Mouse (Mus musculus): ENCODE measurements around the gene Gm13279.
A peak's percentile ranks its signal among the peaks of the same experiment; 100 is the strongest.
"Not testable (repeated sequence)": the region's sequence is repeated elsewhere in the genome, so short reads cannot be mapped to it uniquely, and the experiment has no call there.

Gene Gm13279

DNA sequence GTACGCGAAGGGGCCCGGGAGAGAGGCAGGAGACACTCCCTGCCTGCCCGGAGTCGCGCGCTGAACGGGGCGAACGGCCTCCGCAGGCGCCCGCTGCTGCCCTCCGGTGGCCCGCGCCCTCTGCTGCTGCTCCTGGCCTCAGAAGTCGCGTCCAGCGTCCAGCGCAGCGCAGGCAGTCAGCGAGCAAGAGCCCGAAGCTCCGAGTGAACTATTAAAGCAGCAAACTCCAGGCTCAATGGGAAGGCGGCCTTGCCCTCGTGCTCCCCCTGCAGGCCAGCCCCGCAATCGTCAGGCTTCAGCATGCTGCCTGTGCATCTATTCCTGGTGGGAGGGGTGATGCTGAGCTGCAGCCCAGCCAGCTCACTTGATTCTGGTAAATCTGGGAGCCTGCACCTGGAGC is at the start of gene Gm13279:
TSS of gene Gm13279 (plus strand) at position 301 of the 400 bp plus-strand sequence.
- not testable (repeated sequence) for DNase-seq

DNA sequence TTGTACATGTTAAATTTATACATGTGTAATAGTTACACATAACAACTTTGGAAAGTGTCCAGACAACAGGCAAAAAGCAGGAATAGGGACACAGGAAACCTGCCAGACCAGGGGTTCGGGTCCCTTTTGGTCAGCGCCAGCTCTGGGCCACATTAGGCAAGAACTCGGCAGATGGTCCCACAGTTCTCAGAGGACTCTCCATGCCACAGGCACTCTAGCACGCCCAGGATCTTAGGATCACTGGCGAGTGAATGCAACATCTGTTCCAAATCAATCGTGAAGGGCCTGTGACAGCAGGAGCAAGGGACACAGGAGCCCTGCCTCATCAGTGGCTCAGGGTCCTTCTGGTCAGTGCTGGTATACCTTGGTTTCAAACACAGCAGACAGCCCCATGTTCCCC is 47.3 kb upstream of the Gm13279 start:
- no peak for DNase-seq

DNA sequence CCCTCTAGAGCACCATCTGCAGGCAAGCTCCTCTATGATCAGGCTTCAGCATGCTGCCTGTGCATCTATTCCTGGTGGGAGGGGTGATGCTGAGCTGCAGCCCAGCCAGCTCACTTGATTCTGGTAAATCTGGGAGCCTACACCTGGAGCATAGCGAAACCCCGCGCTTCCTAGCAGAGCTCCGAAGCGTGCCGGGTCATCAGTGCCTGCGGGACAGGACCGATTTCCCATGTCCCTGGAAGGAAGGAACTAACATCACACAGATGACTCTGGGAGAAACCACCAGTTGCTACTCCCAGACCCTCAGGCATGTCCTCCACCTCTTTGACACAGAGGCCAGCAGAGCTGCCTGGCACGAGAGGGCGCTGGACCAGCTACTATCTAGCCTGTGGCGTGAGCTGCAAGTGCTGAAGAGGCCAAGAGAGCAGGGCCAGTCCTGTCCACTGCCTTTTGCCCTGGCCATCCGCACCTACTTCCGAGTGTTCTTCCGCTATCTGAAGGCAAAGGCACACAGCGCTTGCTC is 42.3 kb upstream of the Gm13279 start, which contains the start of gene Gm13271:
TSS of gene Gm13271 (plus strand) at position 51 of the 523 bp plus-strand sequence.
- DNase-seq: peak; percentile 53

DNA sequence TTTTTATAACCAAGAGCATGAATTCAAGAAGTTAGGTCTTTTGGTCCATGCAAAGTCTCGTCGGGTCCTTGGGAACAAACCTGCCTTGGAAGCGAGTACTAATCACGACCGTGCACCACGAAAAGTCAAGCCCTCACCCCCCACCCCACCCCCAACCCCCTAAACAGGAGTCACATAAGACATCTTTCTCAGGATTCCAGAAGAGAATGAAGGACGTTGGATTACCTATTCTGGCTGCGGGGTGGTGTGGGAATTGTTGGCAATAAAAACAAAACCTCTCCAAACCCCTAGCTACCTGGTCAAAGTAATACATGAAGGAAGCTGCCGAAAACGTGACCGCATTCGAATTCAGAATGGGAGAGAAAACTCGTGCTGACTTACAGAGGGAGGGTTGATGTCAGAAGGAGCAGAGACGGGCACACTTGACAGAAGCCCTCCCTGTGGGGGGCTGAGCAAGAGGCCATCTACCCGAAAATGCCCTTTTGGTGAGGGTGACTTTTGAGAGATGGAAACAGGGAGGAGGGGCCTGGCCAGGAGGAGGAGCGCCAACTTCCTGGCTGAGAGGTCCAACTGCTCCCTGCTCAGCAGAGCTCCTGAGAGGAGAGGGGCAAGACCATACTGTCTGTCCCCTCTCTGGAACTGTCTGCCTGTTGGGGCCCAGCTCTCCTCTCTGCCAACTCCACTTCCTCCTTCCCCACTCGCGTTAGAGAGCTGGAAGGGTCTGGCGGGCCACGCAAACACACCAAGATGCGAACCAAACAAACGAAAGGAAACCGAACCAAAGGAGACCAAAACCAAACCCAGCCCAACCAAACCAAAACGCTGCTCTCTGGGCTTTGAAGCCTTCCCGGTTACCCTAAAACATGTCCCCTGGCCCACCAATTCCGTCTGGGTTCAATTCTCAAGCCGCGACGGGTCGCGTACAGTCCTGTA is 40.4 kb upstream of the Gm13279 start:
- not testable (repeated sequence) for DNase-seq

DNA sequence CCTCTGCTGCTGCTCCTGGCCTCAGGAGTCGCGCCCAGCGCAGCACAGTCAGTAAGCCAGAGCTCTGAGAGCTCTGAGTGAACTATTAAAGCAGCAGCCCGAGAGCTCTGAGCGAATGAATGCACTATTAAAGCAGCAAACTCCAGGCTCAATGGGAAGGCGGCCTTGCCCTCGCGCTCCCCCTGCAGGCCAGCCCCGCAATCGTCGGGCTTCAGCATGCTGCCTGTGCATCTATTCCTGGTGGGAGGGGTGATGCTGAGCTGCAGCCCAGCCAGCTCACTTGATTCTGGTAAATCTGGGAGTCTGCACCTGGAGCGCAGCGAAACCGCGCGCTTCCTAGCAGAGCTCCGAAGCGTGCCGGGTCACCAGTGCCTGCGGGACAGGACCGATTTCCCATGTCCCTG is 39.6 kb upstream of the Gm13279 start:
- peak; percentile 90 for DNase-seq

DNA sequence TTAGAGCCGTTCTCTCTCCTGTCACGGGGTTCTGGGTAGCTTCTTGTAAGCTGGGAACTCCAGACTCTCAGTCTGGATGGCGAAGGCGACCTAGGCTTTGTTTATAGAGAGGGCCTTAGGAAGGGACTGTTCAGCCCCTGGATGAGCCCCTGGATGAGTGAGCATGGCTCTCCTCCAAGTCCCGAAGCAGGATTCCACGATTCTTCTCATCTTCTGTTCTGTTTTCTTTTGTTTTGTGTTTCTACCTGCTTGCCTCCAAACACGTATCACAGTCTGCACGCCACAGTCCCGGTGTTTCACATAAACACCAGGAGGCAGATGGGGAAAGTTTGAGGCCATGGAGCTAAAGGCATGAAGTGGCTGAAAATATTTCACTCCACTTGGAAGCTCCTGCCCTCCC is 38.4 kb upstream of the Gm13279 start:
- DNase-seq: not testable (repeated sequence)

DNA sequence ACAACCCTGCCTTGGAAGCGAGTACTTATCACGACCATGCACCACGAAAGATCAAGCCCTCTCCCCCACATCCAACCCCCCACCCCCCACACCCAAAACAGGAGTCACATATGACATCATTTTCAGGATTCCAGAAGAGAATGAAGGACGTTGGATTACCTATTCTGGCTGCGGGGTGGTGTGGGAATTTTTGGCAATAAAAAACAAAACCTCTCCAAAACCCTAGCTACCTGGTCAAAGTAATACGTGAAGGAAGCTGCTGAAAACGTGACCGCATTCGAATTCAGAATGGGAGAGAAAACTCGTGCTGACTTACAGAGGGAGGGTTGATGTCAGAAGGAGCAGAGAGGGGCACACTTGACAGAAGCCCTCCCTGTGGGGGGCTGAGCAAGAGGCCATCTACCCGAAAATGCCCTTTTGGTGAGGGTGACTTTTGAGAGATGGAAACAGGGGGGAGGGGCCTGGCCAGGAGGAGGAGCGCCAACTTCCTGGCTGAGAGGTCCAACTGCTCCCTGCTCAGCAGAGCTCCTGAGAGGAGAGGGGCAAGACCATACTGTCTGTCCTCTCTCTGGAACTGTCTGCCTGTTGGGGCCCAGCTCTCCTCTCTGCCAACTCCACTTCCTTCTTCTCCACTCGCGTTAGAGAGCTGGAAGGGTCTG is 37.5 kb upstream of the Gm13279 start, which contains the start of gene Gm13283:
TSS of gene Gm13283 (plus strand) at position 510 of the 659 bp plus-strand sequence.
- peak; percentile 24 for DNase-seq

DNA sequence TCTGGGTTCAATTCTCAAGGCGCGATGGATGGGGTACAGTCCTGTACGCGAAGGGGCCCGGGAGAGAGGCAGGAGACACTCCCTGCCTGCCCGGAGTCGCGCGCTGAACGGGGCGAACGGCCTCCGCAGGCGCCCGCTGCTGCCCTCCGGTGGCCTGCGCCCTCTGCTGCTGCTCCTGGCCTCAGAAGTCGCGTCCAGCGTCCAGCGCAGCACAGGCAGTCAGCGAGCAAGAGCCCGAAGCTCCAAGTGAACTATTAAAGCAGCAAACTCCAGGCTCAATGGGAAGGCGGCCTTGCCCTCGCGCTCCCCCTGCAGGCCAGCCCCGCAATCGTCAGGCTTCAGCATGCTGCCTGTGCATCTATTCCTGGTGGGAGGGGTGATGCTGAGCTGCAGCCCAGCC is 36.8 kb upstream of the Gm13279 start:
- DNase-seq: peak; percentile 88

DNA sequence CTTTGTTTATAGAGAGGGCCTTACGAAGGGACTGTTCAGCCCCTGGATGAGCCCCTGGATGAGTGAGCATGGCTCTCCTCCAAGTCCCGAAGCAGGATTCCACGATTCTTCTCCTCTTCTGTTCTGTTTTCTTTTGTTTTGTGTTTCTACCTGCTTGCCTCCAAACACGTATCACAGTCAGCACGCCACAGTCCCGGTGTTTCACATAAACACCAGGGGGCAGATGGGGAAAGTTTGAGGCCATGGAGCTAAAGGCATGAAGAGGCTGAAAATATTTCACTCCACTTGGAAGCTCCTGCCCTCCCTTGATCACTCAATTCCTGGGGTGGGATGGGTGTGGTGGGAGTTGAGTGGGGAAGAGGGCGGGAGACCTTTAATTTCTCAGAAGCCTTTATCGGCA is 35.4 kb upstream of the Gm13279 start:
- peak; percentile 66 for DNase-seq

DNA sequence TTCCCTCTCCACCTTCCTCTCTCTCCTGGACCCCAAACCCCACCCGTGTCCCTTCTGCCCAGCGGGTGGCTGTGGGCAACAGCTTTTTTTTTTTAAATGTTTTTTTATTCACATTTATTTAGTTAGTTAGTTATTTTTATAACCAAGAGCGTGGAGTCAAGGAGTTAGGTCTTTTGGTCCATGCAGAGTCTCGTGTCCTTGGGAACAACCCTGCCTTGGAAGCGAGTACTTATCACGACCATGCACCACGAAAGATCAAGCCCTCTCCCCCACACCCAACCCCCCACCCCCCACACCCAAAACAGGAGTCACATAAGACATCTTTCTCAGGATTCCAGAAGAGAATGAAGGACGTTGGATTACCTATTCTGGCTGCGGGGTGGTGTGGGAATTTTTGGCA is 34.9 kb upstream of the Gm13279 start:
- DNase-seq: peak; percentile 16

DNA sequence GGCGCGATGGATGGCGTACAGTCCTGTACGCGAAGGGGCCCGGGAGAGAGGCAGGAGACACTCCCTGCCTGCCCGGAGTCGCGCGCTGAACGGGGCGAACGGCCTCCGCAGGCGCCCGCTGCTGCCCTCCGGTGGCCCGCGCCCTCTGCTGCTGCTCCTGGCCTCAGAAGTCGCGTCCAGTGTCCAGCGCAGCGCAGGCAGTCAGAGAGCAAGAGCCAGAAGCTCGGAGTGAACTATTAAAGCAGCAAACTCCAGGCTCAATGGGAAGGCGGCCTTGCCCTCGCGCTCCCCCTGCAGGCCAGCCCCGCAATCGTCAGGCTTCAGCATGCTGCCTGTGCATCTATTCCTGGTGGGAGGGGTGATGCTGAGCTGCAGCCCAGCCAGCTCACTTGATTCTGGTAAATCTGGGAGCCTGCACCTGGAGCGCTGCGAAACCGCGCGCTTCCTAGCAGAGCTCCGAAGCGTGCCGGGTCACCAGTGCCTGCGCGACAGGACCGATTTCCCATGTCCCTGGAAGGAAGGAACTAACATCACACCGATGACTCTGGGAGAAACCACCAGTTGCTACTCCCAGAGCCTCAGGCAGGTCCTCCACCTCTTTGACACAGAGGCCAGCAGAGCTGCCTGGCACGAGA is 33.7 kb upstream of the Gm13279 start:
- DNase-seq: peak; percentile 78

DNA sequence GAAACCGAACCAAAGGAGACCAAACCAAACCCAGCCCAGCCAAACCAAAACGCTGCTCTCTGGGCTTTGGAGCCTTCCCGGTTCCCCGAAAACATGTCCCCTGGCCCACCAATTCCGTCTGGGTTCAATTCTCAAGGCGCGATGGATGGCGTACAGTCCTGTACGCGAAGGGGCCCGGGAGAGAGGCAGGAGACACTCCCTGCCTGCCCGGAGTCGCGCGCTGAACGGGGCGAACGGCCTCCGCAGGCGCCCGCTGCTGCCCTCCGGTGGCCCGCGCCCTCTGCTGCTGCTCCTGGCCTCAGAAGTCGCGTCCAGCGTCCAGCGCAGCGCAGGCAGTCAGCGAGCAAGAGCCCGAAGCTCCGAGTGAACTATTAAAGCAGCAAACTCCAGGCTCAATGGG is 23.7 kb upstream of the Gm13279 start, which contains the start of gene Gm13290:
TSS of gene Gm13290 (plus strand) at position 301 of the 400 bp plus-strand sequence.
- DNase-seq: not testable (repeated sequence)

DNA sequence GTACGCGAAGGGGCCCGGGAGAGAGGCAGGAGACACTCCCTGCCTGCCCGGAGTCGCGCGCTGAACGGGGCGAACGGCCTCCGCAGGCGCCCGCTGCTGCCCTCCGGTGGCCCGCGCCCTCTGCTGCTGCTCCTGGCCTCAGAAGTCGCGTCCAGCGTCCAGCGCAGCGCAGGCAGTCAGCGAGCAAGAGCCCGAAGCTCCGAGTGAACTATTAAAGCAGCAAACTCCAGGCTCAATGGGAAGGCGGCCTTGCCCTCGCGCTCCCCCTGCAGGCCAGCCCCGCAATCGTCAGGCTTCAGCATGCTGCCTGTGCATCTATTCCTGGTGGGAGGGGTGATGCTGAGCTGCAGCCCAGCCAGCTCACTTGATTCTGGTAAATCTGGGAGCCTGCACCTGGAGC is 20.6 kb upstream of the Gm13279 start, which contains the start of gene Gm13289:
TSS of gene Gm13289 (plus strand) at position 301 of the 400 bp plus-strand sequence.
- DNase-seq: not testable (repeated sequence)

DNA sequence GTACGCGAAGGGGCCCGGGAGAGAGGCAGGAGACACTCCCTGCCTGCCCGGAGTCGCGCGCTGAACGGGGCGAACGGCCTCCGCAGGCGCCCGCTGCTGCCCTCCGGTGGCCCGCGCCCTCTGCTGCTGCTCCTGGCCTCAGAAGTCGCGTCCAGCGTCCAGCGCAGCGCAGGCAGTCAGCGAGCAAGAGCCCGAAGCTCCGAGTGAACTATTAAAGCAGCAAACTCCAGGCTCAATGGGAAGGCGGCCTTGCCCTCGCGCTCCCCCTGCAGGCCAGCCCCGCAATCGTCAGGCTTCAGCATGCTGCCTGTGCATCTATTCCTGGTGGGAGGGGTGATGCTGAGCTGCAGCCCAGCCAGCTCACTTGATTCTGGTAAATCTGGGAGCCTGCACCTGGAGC is 17.6 kb upstream of the Gm13279 start, which contains the start of gene Gm13272:
TSS of gene Gm13272 (plus strand) at position 301 of the 400 bp plus-strand sequence.
- DNase-seq: not testable (repeated sequence)

DNA sequence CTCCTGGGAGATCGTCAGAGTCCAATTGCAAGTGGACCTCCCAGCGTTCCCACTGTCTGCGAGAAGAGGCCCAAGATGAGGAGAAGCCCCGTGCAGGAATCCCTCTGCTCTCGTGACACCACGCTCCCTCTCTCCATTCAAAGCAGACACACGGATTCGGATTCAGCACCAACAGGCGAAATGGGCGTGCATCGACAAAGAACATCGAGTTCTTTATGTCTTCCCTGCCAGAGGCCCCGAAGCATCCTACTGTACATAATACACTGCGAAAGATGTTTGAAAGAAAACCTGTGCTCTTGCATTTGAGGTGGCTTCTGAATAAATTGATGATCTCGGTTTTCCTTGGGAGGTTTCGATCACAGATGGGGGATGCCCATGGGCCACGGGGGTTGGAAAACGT is 16.9 kb upstream of the Gm13279 start:
- not testable (repeated sequence) for DNase-seq

DNA sequence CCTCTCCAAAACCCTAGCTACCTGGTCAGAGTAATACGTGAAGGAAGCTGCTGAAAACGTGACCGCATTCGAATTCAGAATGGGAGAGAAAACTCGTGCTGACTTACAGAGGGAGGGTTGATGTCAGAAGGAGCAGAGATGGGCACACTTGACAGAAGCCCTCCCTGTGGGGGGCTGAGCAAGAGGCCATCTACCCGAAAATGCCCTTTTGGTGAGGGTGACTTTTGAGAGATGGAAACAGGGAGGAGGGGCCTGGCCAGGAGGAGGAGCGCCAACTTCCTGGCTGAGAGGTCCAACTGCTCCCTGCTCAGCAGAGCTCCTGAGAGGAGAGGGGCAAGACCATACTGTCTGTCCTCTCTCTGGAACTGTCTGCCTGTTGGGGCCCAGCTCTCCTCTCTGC is 15.4 kb upstream of the Gm13279 start, which contains the start of gene Ifnz:
TSS of gene Ifnz (plus strand) at position 301 of the 400 bp plus-strand sequence.
- not testable (repeated sequence) for DNase-seq

DNA sequence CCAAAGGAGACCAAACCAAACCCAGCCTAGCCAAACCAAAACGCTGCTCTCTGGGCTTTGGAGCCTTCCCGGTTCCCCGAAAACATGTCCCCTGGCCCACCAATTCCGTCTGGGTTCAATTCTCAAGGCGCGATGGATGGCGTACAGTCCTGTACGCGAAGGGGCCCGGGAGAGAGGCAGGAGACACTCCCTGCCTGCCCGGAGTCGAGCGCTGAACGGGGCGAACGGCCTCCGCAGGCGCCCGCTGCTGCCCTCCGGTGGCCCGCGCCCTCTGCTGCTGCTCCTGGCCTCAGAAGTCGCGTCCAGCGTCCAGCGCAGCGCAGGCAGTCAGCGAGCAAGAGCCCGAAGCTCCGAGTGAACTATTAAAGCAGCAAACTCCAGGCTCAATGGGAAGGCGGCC is 14.9 kb upstream of the Gm13279 start:
- DNase-seq: not testable (repeated sequence)

DNA sequence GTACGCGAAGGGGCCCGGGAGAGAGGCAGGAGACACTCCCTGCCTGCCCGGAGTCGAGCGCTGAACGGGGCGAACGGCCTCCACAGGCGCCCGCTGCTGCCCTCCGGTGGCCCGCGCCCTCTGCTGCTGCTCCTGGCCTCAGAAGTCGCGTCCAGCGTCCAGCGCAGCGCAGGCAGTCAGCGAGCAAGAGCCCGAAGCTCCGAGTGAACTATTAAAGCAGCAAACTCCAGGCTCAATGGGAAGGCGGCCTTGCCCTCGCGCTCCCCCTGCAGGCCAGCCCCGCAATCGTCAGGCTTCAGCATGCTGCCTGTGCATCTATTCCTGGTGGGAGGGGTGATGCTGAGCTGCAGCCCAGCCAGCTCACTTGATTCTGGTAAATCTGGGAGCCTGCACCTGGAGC is 11.8 kb upstream of the Gm13279 start, which contains the start of gene Gm13276:
TSS of gene Gm13276 (plus strand) at position 301 of the 400 bp plus-strand sequence.
- DNase-seq: not testable (repeated sequence)

DNA sequence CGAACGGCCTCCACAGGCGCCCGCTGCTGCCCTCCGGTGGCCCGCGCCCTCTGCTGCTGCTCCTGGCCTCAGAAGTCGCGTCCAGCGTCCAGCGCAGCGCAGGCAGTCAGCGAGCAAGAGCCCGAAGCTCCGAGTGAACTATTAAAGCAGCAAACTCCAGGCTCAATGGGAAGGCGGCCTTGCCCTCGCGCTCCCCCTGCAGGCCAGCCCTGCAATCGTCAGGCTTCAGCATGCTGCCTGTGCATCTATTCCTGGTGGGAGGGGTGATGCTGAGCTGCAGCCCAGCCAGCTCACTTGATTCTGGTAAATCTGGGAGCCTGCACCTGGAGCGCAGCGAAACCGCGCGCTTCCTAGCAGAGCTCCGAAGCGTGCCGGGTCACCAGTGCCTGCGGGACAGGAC is 8.8 kb upstream of the Gm13279 start, which contains the start of gene Gm13277:
TSS of gene Gm13277 (plus strand) at position 231 of the 400 bp plus-strand sequence.
- DNase-seq: peak; percentile 83

DNA sequence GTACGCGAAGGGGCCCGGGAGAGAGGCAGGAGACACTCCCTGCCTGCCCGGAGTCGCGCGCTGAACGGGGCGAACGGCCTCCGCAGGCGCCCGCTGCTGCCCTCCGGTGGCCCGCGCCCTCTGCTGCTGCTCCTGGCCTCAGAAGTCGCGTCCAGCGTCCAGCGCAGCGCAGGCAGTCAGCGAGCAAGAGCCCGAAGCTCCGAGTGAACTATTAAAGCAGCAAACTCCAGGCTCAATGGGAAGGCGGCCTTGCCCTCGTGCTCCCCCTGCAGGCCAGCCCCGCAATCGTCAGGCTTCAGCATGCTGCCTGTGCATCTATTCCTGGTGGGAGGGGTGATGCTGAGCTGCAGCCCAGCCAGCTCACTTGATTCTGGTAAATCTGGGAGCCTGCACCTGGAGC is 5.9 kb upstream of the Gm13279 start, which contains the start of gene Gm13278:
TSS of gene Gm13278 (plus strand) at position 301 of the 400 bp plus-strand sequence.
- DNase-seq: not testable (repeated sequence)

DNA sequence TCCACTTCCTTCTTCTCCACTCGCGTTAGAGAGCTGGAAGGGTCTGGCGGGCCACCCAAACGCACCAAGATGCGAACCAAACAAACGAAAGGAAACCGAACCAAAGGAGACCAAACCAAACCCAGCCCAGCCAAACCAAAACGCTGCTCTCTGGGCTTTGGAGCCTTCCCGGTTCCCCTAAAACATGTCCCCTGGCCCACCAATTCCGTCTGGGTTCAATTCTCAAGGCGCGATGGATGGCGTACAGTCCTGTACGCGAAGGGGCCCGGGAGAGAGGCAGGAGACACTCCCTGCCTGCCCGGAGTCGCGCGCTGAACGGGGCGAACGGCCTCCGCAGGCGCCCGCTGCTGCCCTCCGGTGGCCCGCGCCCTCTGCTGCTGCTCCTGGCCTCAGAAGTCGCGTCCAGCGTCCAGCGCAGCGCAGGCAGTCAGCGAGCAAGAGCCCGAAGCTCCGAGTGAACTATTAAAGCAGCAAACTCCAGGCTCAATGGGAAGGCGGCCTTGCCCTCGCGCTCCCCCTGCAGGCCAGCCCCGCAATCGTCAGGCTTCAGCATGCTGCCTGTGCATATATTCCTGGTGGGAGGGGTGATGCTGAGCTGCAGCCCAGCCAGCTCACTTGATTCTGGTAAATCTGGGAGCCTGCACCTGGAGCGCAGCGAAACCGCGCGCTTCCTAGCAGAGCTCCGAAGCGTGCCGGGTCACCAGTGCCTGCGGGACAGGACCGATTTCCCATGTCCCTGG is 3.1 kb upstream of the Gm13279 start, which contains the start of gene Gm13275:
TSS of gene Gm13275 (plus strand) at position 552 of the 740 bp plus-strand sequence.
- peak; percentile 44 for DNase-seq

Data from kidney, postnatal 14 days (tissue).